Mouse (Mus musculus): ENCODE data around the gene Eng. TPM values are rescaled to one million over a fixed set of nuclear protein-coding genes. Genes with fewer than 3 reads are reported as not detected.

Eng gene
- total RNA-seq, 2 experiments from 2014 or later, result 26.5 to 38.8 TPM

- peak overlapping the region; percentile 86 for H3K4me3 ChIP-seq
- intact Hi-C loops (cut with DNase I), result no loop called here
- peak; percentile 93 for DNase-seq
- H3K27ac ChIP-seq, result peak overlapping the region; percentile 97
- no peak for TF ChIP-seq CTCF (IDR thresholded peaks at IDR 0.05)
These were observed 20.3 kb upstream of the Eng start for GRCm38 (mm10) chr2:32625873-32626694.

DNA sequence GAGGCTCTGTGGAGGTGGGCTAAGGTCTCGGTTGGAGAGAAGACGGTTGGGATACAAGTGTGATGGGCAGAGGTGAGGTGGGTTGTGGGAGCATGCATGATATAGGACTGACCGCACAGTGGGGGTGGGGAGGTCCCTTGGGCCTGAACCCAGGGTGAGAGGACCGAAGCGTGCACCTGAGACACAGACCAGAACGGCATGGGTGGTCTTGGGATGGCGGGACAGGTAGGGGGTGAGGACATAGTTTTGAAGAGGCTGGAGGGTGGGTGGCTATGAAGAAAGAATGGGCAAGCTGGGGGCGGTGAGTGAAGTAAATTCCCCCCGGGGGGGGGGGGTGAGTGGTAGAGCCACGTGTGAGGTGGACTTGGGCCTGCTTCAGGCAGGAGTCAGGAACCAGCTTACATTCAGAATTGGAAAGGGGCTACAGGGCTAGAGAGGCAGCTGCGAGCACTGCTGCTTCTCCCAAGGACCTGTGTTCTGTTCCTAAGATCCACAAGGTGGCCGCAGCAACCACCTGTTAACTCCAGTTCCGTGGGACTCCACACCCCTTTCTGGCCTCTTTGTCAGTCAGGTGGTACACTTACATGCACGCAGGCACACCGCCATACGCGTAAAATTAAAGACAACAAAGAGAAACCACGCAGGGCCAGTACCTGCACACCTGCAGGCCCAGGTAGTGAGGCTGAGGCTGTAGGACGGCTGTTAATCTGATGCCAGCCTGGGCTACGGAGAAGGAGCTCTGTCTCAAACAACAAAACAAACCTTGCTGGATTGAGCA lies 18.9 kb upstream of the Eng start:
- TF ChIP-seq CTCF (IDR thresholded peaks at IDR 0.05), result no peak
- DNase-seq, result peak; percentile 63
- Histone ChIP-seq H3K27ac (peak overlapping the region; percentile 97), H3K4me3 (peak overlapping the region; percentile 86)
- intact Hi-C loops (cut with DNase I), result no loop called here

GRCm38 (mm10) chr2:32628044-32628550 lies 18.3 kb upstream of the Eng start:
- DNase-seq, result peak; percentile 65
- intact Hi-C loops (cut with DNase I), result no loop called here
- no peak for TF ChIP-seq CTCF (IDR thresholded peaks at IDR 0.05)
- peak overlapping the region; percentile 97 for H3K27ac ChIP-seq
- H3K4me3 ChIP-seq, result peak overlapping the region; percentile 86

DNA sequence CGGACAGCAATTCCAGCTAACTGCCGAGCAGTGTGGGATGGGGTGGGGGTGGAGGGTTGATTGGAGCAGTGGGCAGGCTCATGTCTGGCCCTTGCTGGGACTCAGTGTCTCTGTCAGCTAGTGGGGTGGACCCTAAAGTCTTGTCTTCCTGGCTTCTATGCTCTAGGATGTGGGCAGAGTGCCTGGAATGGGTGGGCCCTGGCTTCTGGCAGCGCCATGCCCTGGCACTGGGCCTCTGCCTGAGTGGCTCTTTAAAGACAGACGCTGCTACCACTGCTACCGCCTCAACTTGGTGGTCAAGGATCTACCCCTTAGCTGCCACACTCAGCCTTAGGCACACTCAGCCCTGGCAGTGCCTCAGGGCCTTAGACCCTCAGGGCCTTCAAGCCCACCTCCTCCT lies 17.7 kb upstream of the Eng start:
- no peak for TF ChIP-seq CTCF (IDR thresholded peaks at IDR 0.05)
- intact Hi-C loops (cut with DNase I), result no loop called here
- Histone ChIP-seq H3K4me3 (peak overlapping the region; percentile 86), H3K27ac (peak overlapping the region; percentile 97)
- peak; percentile 92 for DNase-seq

- Histone ChIP-seq H3K4me3 (peak overlapping the region; percentile 86), H3K27ac (peak overlapping the region; percentile 97)
- intact Hi-C loops (cut with DNase I), result no loop called here
- no peak for TF ChIP-seq CTCF (IDR thresholded peaks at IDR 0.05)
- DNase-seq, result peak; percentile 66
These were observed 17.0 kb upstream of the Eng start for GRCm38 (mm10) chr2:32629276-32629976.

DNA sequence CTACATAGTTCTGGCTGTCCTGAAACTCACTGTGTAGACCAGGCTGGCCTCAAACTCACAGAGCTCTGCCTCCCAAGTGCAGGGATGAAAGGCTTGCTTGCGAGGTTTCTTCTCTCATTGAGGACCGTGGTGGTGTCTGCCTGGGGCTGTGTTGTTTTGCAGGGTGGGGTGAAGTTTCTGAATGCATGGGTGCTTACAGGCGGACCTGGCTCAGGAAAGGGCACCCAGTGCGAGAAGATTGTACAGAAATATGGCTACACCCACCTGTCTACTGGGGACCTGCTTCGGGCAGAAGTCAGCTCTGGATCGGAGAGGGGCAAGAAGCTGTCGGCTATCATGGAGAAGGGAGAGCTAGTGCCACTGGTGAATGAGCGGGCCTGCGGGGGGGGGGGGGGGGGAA lies 16.4 kb upstream of the Eng start:
- peak; percentile 15 for DNase-seq
- intact Hi-C loops (cut with DNase I), result loop anchor here (5.0 kb wide), 1 partner anchor 42 kb away; no protein-coding TSS in a partner anchor
- peak overlapping the region; percentile 86 for H3K4me3 ChIP-seq
- peak overlapping the region; percentile 97 for H3K27ac ChIP-seq
- no peak for TF ChIP-seq CTCF (IDR thresholded peaks at IDR 0.05)

DNA sequence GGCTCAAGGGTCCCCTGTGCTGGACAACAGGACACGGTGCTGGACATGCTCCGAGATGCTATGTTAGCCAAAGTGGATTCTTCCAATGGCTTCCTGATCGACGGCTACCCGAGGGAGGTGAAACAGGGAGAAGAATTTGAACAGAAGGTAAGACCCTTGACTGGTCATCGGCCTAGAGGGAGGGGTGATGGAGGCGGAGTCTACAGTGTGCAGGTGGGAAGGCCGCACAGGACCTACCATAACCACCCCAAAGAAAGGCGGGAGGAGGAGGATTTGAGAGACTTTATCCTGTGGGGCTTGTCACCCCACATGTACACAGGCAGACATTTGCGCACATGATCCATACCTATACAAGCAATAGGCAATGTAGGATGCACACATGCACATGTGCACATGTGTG lies 15.3 kb upstream of the Eng start:
- Histone ChIP-seq H3K27ac (peak overlapping the region; percentile 97), H3K4me3 (peak overlapping the region; percentile 86)
- peak; percentile 30 for DNase-seq
- intact Hi-C loops (cut with DNase I), result loop anchor here (1.0 to 5.0 kb wide), 2 partner anchors 41 to 58 kb away; no protein-coding TSS in a partner anchor
- TF ChIP-seq CTCF (IDR thresholded peaks at IDR 0.05), result no peak

DNA sequence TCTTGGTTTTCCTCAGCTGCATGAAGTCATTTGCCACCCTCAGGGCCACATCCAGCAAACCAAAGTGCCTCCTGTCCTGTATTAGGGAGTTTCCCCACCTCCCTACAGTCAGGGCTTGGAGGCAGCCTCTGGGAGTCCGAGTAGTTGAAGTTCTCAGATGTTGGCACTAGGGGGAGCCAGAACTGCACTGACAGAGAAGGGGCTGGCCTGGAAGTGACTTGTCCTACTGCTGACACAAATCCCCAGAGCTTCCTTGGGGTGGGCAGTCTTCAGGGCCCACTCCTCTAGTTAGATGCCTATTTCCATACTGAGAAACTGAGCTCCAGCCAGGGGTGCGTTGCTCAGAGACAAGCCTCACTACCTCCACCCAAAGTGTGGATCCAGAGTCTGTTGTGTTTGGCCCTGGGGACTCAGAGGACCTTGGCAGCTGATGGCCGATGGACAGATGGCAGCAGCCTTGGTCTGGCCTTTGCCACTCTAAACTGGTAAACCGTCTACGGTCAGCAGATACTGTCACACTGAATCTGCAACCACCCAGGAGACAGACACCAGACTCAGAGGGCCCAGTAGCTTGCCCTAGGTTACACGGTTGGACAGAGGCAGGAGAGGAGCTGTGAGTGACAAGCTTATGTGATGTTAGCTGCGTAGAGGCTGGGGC lies 14.5 kb upstream of the Eng start:
- peak; percentile 97 for TF ChIP-seq CTCF (IDR thresholded peaks at IDR 0.05)
- DNase-seq, result peak; percentile 87
- Histone ChIP-seq H3K27ac (peak overlapping the region; percentile 97), H3K4me3 (peak overlapping the region; percentile 86)
- intact Hi-C loops (cut with DNase I), result loop anchor here (1.0 to 5.0 kb wide), 2 partner anchors 40 to 57 kb away; no protein-coding TSS in a partner anchor

GRCm38 (mm10) chr2:32633660-32634059 lies 12.7 kb upstream of the Eng start:
- Histone ChIP-seq H3K4me3 (peak overlapping the region; percentile 86), H3K27ac (peak overlapping the region; percentile 97)
- peak; percentile 86 for DNase-seq
- intact Hi-C loops (cut with DNase I), result loop anchor here (5.0 kb wide), 1 partner anchor 39 kb away; no protein-coding TSS in a partner anchor
- TF ChIP-seq CTCF (IDR thresholded peaks at IDR 0.05), result no peak

DNA sequence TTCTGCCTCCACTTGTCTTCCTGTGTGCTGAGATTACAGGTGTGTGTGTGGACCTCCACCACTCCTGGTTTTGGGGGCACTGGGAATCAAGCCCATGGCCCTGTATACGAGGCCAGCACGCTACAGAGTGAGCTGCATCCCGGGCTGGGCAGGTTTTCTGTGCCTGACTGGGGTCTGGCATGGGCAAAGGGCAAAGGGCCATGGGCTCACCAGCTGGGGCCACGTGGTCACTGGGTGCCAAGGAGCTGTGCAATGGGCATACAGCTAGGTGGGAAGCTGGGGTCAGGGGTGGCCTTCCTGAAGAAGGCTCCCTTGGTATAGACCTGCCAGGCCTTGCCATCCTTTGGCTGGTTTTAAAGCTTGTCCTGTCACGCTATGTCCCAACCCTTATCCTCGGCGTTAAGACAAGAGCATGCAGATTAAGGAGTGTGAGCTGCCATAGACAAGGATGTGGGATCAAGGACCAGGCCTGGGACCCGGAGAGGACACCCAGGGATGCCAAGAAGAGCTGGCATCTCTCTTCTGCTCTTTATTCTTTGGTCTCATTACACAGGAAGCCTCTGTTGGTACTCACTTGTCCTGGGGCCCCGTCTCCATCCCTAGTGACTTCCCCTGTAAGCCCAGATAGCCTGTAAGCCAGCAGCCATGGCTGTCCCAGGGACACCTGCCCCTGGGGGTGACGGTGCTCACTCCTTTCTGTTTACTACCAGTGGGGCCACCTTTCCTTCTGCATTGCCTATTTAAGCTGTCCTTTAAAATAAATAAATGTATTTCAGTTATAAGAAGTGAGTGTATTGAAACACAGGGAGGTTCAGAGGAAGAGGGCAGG lies 11.9 kb upstream of the Eng start:
- H3K4me3 ChIP-seq, result peak overlapping the region; percentile 86
- TF ChIP-seq CTCF (IDR thresholded peaks at IDR 0.05), result no peak
- peak overlapping the region; percentile 97 for H3K27ac ChIP-seq
- peak; percentile 55 for DNase-seq
- intact Hi-C loops (cut with DNase I), result loop anchor here (5.0 kb wide), 1 partner anchor 38 kb away; no protein-coding TSS in a partner anchor

DNA sequence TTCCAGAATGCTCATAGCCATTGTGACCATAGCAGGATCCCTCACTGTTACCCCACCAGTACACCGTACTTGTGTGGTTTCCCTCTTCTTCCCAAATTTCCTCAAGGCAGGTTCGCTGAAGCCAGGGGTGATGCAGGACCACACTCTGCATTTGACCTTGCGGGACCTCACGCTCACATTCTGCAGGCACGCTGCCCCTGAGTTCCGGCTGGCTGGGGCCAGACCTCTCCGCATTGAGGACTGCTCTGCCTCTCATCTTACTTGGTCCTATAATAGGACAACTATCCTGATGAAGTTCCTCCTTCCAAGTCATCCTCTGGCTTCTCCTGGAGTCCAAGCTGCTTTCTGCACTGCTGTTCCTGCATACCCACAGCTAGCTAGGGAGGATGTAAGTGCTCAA lies 9.8 kb upstream of the Eng start:
- peak; percentile 61 for DNase-seq
- Histone ChIP-seq H3K4me3 (no peak overlapping the region), H3K27ac (peak overlapping the region; percentile 60)
- intact Hi-C loops (cut with DNase I), result no loop called here
- no peak for TF ChIP-seq CTCF (IDR thresholded peaks at IDR 0.05)
